Mouse (Mus musculus) NIH3T3 (cell line): ENCODE measurements around the gene Ripk3.

Experiments
- DNase-seq: peaks from one replicate; pipeline ENCODE4 v3.0.0-alpha.2; 2012; ENCODE audit warnings: low read depth

The Ripk3 gene

GRCm38 (mm10) chr14:55788256-55789050, at the start of gene Ripk3:
TSS of gene Ripk3 (minus strand) at chr14:55788865.
- DNase-seq, result peak; percentile 33

- DNase-seq, result no peak
Measured at GRCm38 (mm10) chr14:55838312-55838711, 49.6 kb upstream of the Ripk3 start.

- DNase-seq, result no peak
Measured at GRCm38 (mm10) chr14:55834808-55835533, 46.3 kb upstream of the Ripk3 start.

- DNase-seq, result no peak
Measured at GRCm38 (mm10) chr14:55833126-55833525, 44.5 kb upstream of the Ripk3 start.

- no peak for DNase-seq
Measured at GRCm38 (mm10) chr14:55830331-55830730, 41.7 kb upstream of the Ripk3 start.

GRCm38 (mm10) chr14:55829854-55830253, 41.2 kb upstream of the Ripk3 start:
- DNase-seq, result no peak

- DNase-seq, result peak; percentile 52
Measured at GRCm38 (mm10) chr14:55828716-55829263, 40.1 kb upstream of the Ripk3 start.

GRCm38 (mm10) chr14:55826551-55827340, 38.1 kb upstream of the Ripk3 start:
- DNase-seq, result no peak

GRCm38 (mm10) chr14:55826142-55826541, 37.5 kb upstream of the Ripk3 start:
- no peak for DNase-seq

GRCm38 (mm10) chr14:55825216-55826051, 36.8 kb upstream of the Ripk3 start:
- DNase-seq, result peak; percentile 88

- peak; percentile 90 for DNase-seq
Measured at GRCm38 (mm10) chr14:55824481-55825215, 36.0 kb upstream of the Ripk3 start.

GRCm38 (mm10) chr14:55824001-55824480, 35.4 kb upstream of the Ripk3 start:
- DNase-seq, result peak; percentile 68

- DNase-seq, result peak; percentile 97
Measured at GRCm38 (mm10) chr14:55822991-55823762, 34.5 kb upstream of the Ripk3 start, which contains the start of gene Nfatc4. TSS of gene Nfatc4 (plus strand) at chr14:55823144.

GRCm38 (mm10) chr14:55822435-55822990, 33.8 kb upstream of the Ripk3 start:
- peak; percentile 92 for DNase-seq

GRCm38 (mm10) chr14:55820576-55820975, 31.9 kb upstream of the Ripk3 start:
- DNase-seq, result no peak

- DNase-seq, result no peak
Measured at GRCm38 (mm10) chr14:55819845-55820405, 31.3 kb upstream of the Ripk3 start.

- peak; percentile 91 for DNase-seq
Measured at GRCm38 (mm10) chr14:55815310-55815751, 26.7 kb upstream of the Ripk3 start.

GRCm38 (mm10) chr14:55814885-55815284, 26.2 kb upstream of the Ripk3 start:
- peak; percentile 50 for DNase-seq
